In genomic region chr19:10413701-10414242, GRCm38 (mm10) we compare ENCODE assay signal across 9 mouse cellular contexts. TPM values are rescaled to one million over a fixed set of nuclear protein-coding genes. Genes with fewer than 3 reads are reported as not detected.
A peak's percentile ranks its signal among the peaks of the same experiment; 100 is the strongest.
DNase-seq lines count a peak whose midpoint lies in the region; ATAC-seq and TF ChIP-seq lines count a peak whose summit lies in the region.
"Had no signal": no experiment of that assay in that cellular context is flagged by ENCODE, and none has a peak within 500 bp of the region (broad histone marks: within the 10 kb centered on the region; RNA-seq: fewer than 3 reads in every experiment).

No protein-coding gene starts in this region.

- H3K4me2 ChIP-seq in hindbrain, embryonic 14.5 days (replicated peaks), result peak overlapping the region; percentile 42

- no peaks in the 10 kb centered on the region for H3K27me3 ChIP-seq in hindbrain, embryonic 14.5 days (ENCODE audit: control insufficient read depth, insufficient read depth, low read length)
- peaks cover 23% of the 10 kb centered on the region; the same call in 1 of the 2 replicates for H3K27me3 ChIP-seq in midbrain, embryonic 10.5 days (ENCODE audit: low read depth, poor library complexity, severe bottlenecking)

- H3K4me1 ChIP-seq in hindbrain, embryonic 14.5 days (replicated peaks; ENCODE audit: control insufficient read depth, insufficient read depth, low read length), result peaks cover 13% of the 10 kb centered on the region; the same call in 1 of the 2 replicates
- H3K4me1 ChIP-seq in midbrain, embryonic 10.5 days, result peaks cover 60% of the 10 kb centered on the region

- no peaks in the 10 kb centered on the region for H3K9me3 ChIP-seq in hindbrain, embryonic 14.5 days (ENCODE audit: control insufficient read depth, low read length)
- no peaks in the 10 kb centered on the region for H3K9me3 ChIP-seq in midbrain, embryonic 10.5 days (replicated peaks)

- peak overlapping the region; percentile 12 for H3K4me3 ChIP-seq in hindbrain, embryonic 14.5 days (replicated peaks; ENCODE audit: low read length)
- H3K4me3 ChIP-seq in midbrain, embryonic 10.5 days, result peak overlapping the region; percentile 48

- no peak for TF ChIP-seq POLR2A in brain, embryonic 14.5 days (IDR thresholded peaks at IDR 0.05; ENCODE audit: borderline replicate concordance, extremely low read depth, insufficient read depth, insufficient read length, poor library complexity, severe bottlenecking)

- peak overlapping the region; percentile 5; the same call in 1 of the 2 replicates for H3K9ac ChIP-seq in hindbrain, embryonic 14.5 days

- no peaks in the 10 kb centered on the region; the same call in 1 of the 2 replicates for H3K36me3 ChIP-seq in hindbrain, embryonic 14.5 days (replicated peaks; ENCODE audit: control insufficient read depth, insufficient read depth)
- H3K36me3 ChIP-seq in midbrain, embryonic 10.5 days, result 0 out of 2 replicates have a peak, but pooled peaks cover 3% of the 10 kb centered on the region

- WGBS in hindbrain, embryonic 14.5 days, result under 1% methylated on average over 19 of the region's 19 CpGs
- WGBS in midbrain, embryonic 10.5 days, result 1% methylated on average over 18 of the region's 19 CpGs

- H3K27ac ChIP-seq in hindbrain, embryonic 14.5 days, result no peak overlapping the region
- peak overlapping the region; percentile 70 for H3K27ac ChIP-seq in midbrain, embryonic 10.5 days (replicated peaks)

- peak; percentile 82 for ATAC-seq in hindbrain, embryonic 14.5 days (ENCODE audit: low FRiP score)

- DNase-seq in Muller cell, postnatal 12 days (ENCODE audit: inconsistent ontology term), result peak; percentile 53
- DNase-seq in brain, embryonic 14.5 days (ENCODE audit: low read depth), result peak; percentile 96
- peak; percentile 80 for DNase-seq in hindbrain, embryonic 14.5 days (ENCODE audit: low spot score)
- peak; percentile 82 for DNase-seq in midbrain, embryonic 10.5 days (ENCODE audit: low spot score)
- DNase-seq in B cell, adult 2 months, result no peak
- no peak for DNase-seq in gastrocnemius, adult 8-10 months (ENCODE audit: low spot score in 2 of 2)
- no peak for DNase-seq in thymus, adult 18-20 months
- DNase-seq in urinary bladder, postnatal 25 days (ENCODE audit: low spot score), result no peak

- TF ChIP-seq CTCF in brain, embryonic 14.5 days (IDR thresholded peaks at IDR 0.05; ENCODE audit: borderline replicate concordance, extremely low read depth, insufficient read depth, insufficient read length), result no peak

RNA-seq across cellular contexts. Expression of gene Syt7, which starts 24.9 kb away (rescaled TPM):
- polyA plus RNA-seq in brain, embryonic 14.5 days (2012; rRNA removed), result 50.2 and 85.2 TPM in 2 replicates
- polyA plus RNA-seq in hindbrain, embryonic 14.5 days (2014; fragmentation: Nextera tagmentation; extraction: Ambion mirVana), result 12.0 and 14.0 TPM in 2 replicates
- 1.6 and 2.2 TPM in 2 replicates for polyA plus RNA-seq in midbrain, embryonic 10.5 days (2016; fragmentation: Nextera tagmentation; extraction: Ambion mirVana)
- total RNA-seq in gastrocnemius, adult 8-10 months (2022), result 1 to 10 TPM; 1.7 to 3.9 (median 2.8) TPM

RNA-seq across cellular contexts. Expression of gene Lrrc10b, which starts 43.5 kb away (rescaled TPM):
- polyA plus RNA-seq in brain, embryonic 14.5 days (2012; rRNA removed), result 1.4 and 2.0 TPM in 2 replicates
- polyA plus RNA-seq in hindbrain, embryonic 14.5 days (2014; fragmentation: Nextera tagmentation; extraction: Ambion mirVana), result 1.5 and 1.6 TPM in 2 replicates
- polyA plus RNA-seq in midbrain, embryonic 10.5 days (2016; fragmentation: Nextera tagmentation; extraction: Ambion mirVana), result 0.70 and 1.4 TPM in 2 replicates
- under 1 TPM in 2 of 4 experiments, not detected in 2; 0.19 to 0.48 TPM for total RNA-seq in gastrocnemius, adult 8-10 months (2022)
- polyA plus RNA-seq: liver, embryonic 16.5 days had no signal

Comparison
In these comparisons a context has a peak if more than half of its experiments do, and no peak if none do; other contexts are left out.
1. DNase-seq: peak in Muller cell, postnatal 12 days (single experiment), brain, embryonic 14.5 days (single experiment), hindbrain, embryonic 14.5 days (single experiment) and midbrain, embryonic 10.5 days (single experiment); none in B cell, adult 2 months (0 of 2), gastrocnemius, adult 8-10 months (0 of 2), thymus, adult 18-20 months (0 of 2) and urinary bladder, postnatal 25 days (single experiment).